Mouse (Mus musculus) NIH3T3 (cell line): ENCODE results near the gene Cd82.

Experiments
- DNase-seq: peaks from one replicate; pipeline ENCODE4 v3.0.0-alpha.2; 2012; ENCODE audit warnings: low read depth

The Cd82 gene

GRCm38 (mm10) chr2:93445237-93445651, 17.7 kb downstream of the Cd82 start:
- no peak for DNase-seq

- no peak for DNase-seq
Measured at GRCm38 (mm10) chr2:93444280-93444679, 18.7 kb downstream of the Cd82 start.

- DNase-seq: no peak
Measured at GRCm38 (mm10) chr2:93443106-93443505, 19.8 kb downstream of the Cd82 start.

GRCm38 (mm10) chr2:93439812-93440559, 23.0 kb downstream of the Cd82 start:
- DNase-seq: peak; percentile 7

GRCm38 (mm10) chr2:93439352-93439771, 23.6 kb downstream of the Cd82 start:
- no peak for DNase-seq

- DNase-seq: no peak
Measured at GRCm38 (mm10) chr2:93438335-93438734, 24.6 kb downstream of the Cd82 start.

- no peak for DNase-seq
Measured at GRCm38 (mm10) chr2:93435577-93435976, 27.4 kb downstream of the Cd82 start.

- DNase-seq: no peak
Measured at GRCm38 (mm10) chr2:93434896-93435295, 28.0 kb downstream of the Cd82 start.

- no peak for DNase-seq
Measured at GRCm38 (mm10) chr2:93433543-93433942, 29.4 kb downstream of the Cd82 start.

GRCm38 (mm10) chr2:93432600-93433389, 30.1 kb downstream of the Cd82 start:
- no peak for DNase-seq

- no peak for DNase-seq
Measured at GRCm38 (mm10) chr2:93431575-93432325, 31.2 kb downstream of the Cd82 start.

GRCm38 (mm10) chr2:93430993-93431392, 31.9 kb downstream of the Cd82 start:
- no peak for DNase-seq

GRCm38 (mm10) chr2:93428004-93428531, 34.9 kb downstream of the Cd82 start:
- no peak for DNase-seq

GRCm38 (mm10) chr2:93427000-93427715, 35.8 kb downstream of the Cd82 start:
- DNase-seq: no peak

GRCm38 (mm10) chr2:93425810-93426209, 37.1 kb downstream of the Cd82 start:
- no peak for DNase-seq

- no peak for DNase-seq
Measured at GRCm38 (mm10) chr2:93424307-93424984, 38.5 kb downstream of the Cd82 start.

- peak; percentile 76 for DNase-seq
Measured at GRCm38 (mm10) chr2:93421320-93421719, 41.6 kb downstream of the Cd82 start.

- DNase-seq: no peak
Measured at GRCm38 (mm10) chr2:93419971-93420370, 43.0 kb downstream of the Cd82 start.

GRCm38 (mm10) chr2:93418396-93418795, 44.5 kb downstream of the Cd82 start:
- DNase-seq: peak; percentile 79

GRCm38 (mm10) chr2:93416874-93417709, 45.8 kb downstream of the Cd82 start:
- DNase-seq: peak; percentile 45
